Mouse (Mus musculus) MEL (cell line): Measurements from ENCODE around the gene Krt34. TPM values are rescaled to one million over a fixed set of nuclear protein-coding genes. Genes with fewer than 3 reads are reported as not detected.

Experiments
- DNase-seq: peaks from one replicate; pipeline ENCODE4 v3.0.0; 2011; ENCODE audit warnings: low read depth, low spot score
- H3K27ac ChIP-seq: 2 replicates; pipeline ENCODE4 v1.5.1; 2012; ENCODE audit warnings: low read depth, mild to moderate bottlenecking, control low read depth, low read length, moderate library complexity; ENCODE audit not compliant: control insufficient read depth
- H3K27me3 ChIP-seq, 2 experiments: fragments of 150-350 bp in 1 of 2; sonication (generic) in 1 of 2; 2 replicates each; pipeline ENCODE4 v1.6.1; 2012; ENCODE audit warnings: low read length in 2 of 2, mild to moderate bottlenecking in 2 of 2, improper control_type of control experiment in 1 of 2, moderate library complexity in 1 of 2; ENCODE audit not compliant: insufficient read depth in 2 of 2, control insufficient read depth in 1 of 2
- H3K36me3 ChIP-seq, 2 experiments: 2 replicates each; pipeline ENCODE4 v1.6.1; 2012 to 2014; ENCODE audit warnings: low read length in 2 of 2, improper control_type of control experiment in 1 of 2, inconsistent platforms in 1 of 2, mild to moderate bottlenecking in 1 of 2; ENCODE audit not compliant: insufficient read depth in 2 of 2, control insufficient read depth in 1 of 2
- H3K4me1 ChIP-seq, 2 experiments: fragments of 150-350 bp in 1 of 2; sonication (generic) in 1 of 2; 2 replicates each; pipeline ENCODE4 v1.6.1; 2012; ENCODE audit warnings: low read length in 2 of 2, improper control_type of control experiment in 1 of 2, mild to moderate bottlenecking in 1 of 2; ENCODE audit not compliant: insufficient read depth in 2 of 2, control insufficient read depth in 1 of 2
- H3K4me3 ChIP-seq, 2 experiments: fragments of 150-350 bp in 1 of 2; sonication (generic) in 1 of 2; 2 replicates each; pipeline ENCODE4 v1.5.1; 2012; ENCODE audit warnings: low read depth in 2 of 2, low read length in 2 of 2, mild to moderate bottlenecking in 2 of 2, moderate library complexity in 2 of 2, control low read depth in 1 of 2, improper control_type of control experiment in 1 of 2; ENCODE audit not compliant: control insufficient read depth in 1 of 2, insufficient read depth in 1 of 2
- H3K79me2 ChIP-seq: 2 replicates; pipeline ENCODE4 v1.6.1; 2012; ENCODE audit warnings: mild to moderate bottlenecking, low read length, moderate library complexity; ENCODE audit not compliant: control insufficient read depth, poor library complexity, insufficient read depth
- H3K9ac ChIP-seq: 2 replicates; pipeline ENCODE4 v1.6.1; 2012; ENCODE audit warnings: low read depth, mild to moderate bottlenecking, control low read depth, low read length, moderate library complexity; ENCODE audit not compliant: control insufficient read depth, poor library complexity, severe bottlenecking
- H3K9me3 ChIP-seq: fragments of 150-350 bp; sonication (generic); replicated peaks from 2 replicates; pipeline ENCODE4 v1.6.1; 2012; ENCODE audit warnings: mild to moderate bottlenecking, low read length, improper control_type of control experiment, moderate library complexity; ENCODE audit not compliant: insufficient read depth
- CTCF ChIP-seq, 3 experiments: IDR thresholded peaks in 2 of 3; conservative IDR thresholded peaks in 1 of 3; 2 replicates each; pipeline ENCODE4 v1.5.1; 2011 to 2012; ENCODE audit warnings: low read length in 3 of 3, low read depth in 2 of 3, mild to moderate bottlenecking in 2 of 3, improper control_type of control experiment in 1 of 3, inconsistent platforms in 1 of 3, mixed read lengths in 1 of 3, moderate library complexity in 1 of 3; ENCODE audit not compliant: control insufficient read depth in 1 of 3, insufficient read depth in 1 of 3, poor library complexity in 1 of 3, severe bottlenecking in 1 of 3
- GATA1 ChIP-seq: IDR thresholded peaks from 2 replicates; pipeline ENCODE4 v1.6.1; 2011; ENCODE audit warnings: low read depth, low read length, improper control_type of control experiment
- HCFC1 ChIP-seq: IDR thresholded peaks from 2 replicates; pipeline ENCODE4 v1.6.1; 2012; ENCODE audit warnings: low read depth, mild to moderate bottlenecking, inconsistent platforms, low read length, improper control_type of control experiment, moderate library complexity
- MAFK ChIP-seq: IDR thresholded peaks from 2 replicates; pipeline ENCODE4 v1.6.1; 2011; ENCODE audit warnings: low read depth, mild to moderate bottlenecking, low read length, improper control_type of control experiment, borderline replicate concordance
- MAZ ChIP-seq: IDR thresholded peaks from 2 replicates; pipeline ENCODE4 v1.6.1; 2012; ENCODE audit warnings: low read depth, mild to moderate bottlenecking, inconsistent platforms, low read length, improper control_type of control experiment
- MXI1 ChIP-seq: IDR thresholded peaks from 2 replicates; pipeline ENCODE4 v1.6.1; 2011; ENCODE audit warnings: mild to moderate bottlenecking, low read depth, low read length, improper control_type of control experiment
- MYB ChIP-seq: IDR thresholded peaks from 2 replicates; pipeline ENCODE4 v1.6.1; 2011; ENCODE audit warnings: mild to moderate bottlenecking, low read depth, low read length, improper control_type of control experiment
- MYC ChIP-seq: IDR thresholded peaks from 2 replicates; pipeline ENCODE4 v1.6.1; 2011; ENCODE audit warnings: low read depth, mild to moderate bottlenecking, low read length, improper control_type of control experiment, moderate library complexity
- NRF1 ChIP-seq: IDR thresholded peaks from 2 replicates; pipeline ENCODE4 v1.6.1; 2014; ENCODE audit warnings: low read depth, mild to moderate bottlenecking, inconsistent platforms, low read length, improper control_type of control experiment, moderate library complexity; ENCODE audit not compliant: poor library complexity, insufficient read depth, severe bottlenecking
- POLR2A ChIP-seq, 2 experiments: IDR thresholded peaks; 2 replicates each; pipeline ENCODE4 v1.6.1; 2011 to 2012; ENCODE audit warnings: low read length in 2 of 2, mild to moderate bottlenecking in 2 of 2, control low read depth in 1 of 2, improper control_type of control experiment in 1 of 2, low read depth in 1 of 2, moderate library complexity in 1 of 2; ENCODE audit not compliant: control insufficient read depth in 1 of 2, insufficient read depth in 1 of 2, poor library complexity in 1 of 2
- SIN3A ChIP-seq: IDR thresholded peaks from 2 replicates; pipeline ENCODE4 v1.6.1; 2012; ENCODE audit warnings: low read length, improper control_type of control experiment, inconsistent platforms
- SMC3 ChIP-seq: IDR thresholded peaks from 2 replicates; pipeline ENCODE4 v1.6.1; 2011; ENCODE audit warnings: low read depth, low read length, improper control_type of control experiment
- TAL1 ChIP-seq: IDR thresholded peaks from 2 replicates; pipeline ENCODE4 v1.6.1; 2012; ENCODE audit warnings: mild to moderate bottlenecking, inconsistent platforms, low read length, moderate library complexity, mixed read lengths
- TBP ChIP-seq: IDR thresholded peaks from 2 replicates; pipeline ENCODE4 v1.8.0; 2011; ENCODE audit warnings: low read depth, low read length, improper control_type of control experiment
- USF2 ChIP-seq, 2 experiments: IDR thresholded peaks; 2 replicates each; pipeline ENCODE4 v1.6.1; 2011 to 2012; ENCODE audit warnings: improper control_type of control experiment in 2 of 2, low read length in 2 of 2, borderline replicate concordance in 1 of 2, inconsistent platforms in 1 of 2, low read depth in 1 of 2, mild to moderate bottlenecking in 1 of 2; ENCODE audit not compliant: insufficient read depth in 1 of 2
- ZNF384 ChIP-seq: IDR thresholded peaks from 2 replicates; pipeline ENCODE4 v1.6.1; 2012; ENCODE audit warnings: low read depth, mild to moderate bottlenecking, inconsistent platforms, low read length, improper control_type of control experiment
- polyA plus RNA-seq, 2 experiments: library from polyadenylated mRNA; stranded (reverse) in 1 of 2; unstranded in 1 of 2; fragments of >175 nt in 1 of 2; fragments of >200 nt in 1 of 2; gene quantifications; 2 replicates each; pipeline versions ENCODE4 v1.2.1 to v1.2.4; 2012; ENCODE audit warnings: low replicate concordance in 2 of 2, low read depth in 1 of 2; ENCODE audit not compliant: insufficient read length in 2 of 2, insufficient read depth in 1 of 2, missing spikeins in 1 of 2
- total RNA-seq: library from RNA; depleted of rRNA; stranded (reverse); fragments of 300-350 nt; gene quantifications from 2 replicates; pipeline ENCODE4 v1.2.3, GENCODE M21; 2012

The Krt34 gene
- total and polyA plus RNA-seq, 3 experiments: not detected

DNA sequence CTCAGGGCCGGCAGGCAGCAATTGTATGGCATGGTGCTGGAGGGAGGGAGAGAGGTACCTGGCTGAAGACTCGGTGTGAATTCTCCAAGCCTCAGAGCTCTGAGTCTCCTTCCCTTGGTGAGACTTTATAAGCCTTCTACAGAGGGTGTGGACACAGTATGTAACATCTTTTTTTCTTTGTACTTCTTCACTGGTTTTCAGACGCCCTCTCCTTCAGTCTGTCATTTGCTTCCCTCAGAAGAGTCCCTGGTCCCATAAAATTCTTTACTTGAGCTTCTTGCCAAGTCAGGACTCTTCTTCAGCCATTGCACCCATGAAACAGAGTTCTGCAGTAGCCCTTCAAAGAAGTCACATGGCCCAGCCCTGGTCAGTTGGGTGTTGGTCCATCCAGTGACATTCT, 9.1 kb upstream of the Krt34 start, which contains the start of gene Krt31:
Krt31 (minus strand) TSS at position 101 of the 400 bp plus-strand sequence.
- H3K27ac ChIP-seq: no peak within 1 kb of the TSS
- no peak within 1 kb of the TSS for H3K9ac ChIP-seq
- no peaks in the 10 kb centered on the region for H3K79me2 ChIP-seq
- no peaks in the 10 kb centered on the region for H3K27me3 ChIP-seq
- no peak for DNase-seq
- H3K4me3 ChIP-seq: no peak within 1 kb of the TSS
- no peaks in the 10 kb centered on the region for H3K4me1 ChIP-seq
- no peaks in the 10 kb centered on the region for H3K36me3 ChIP-seq
- H3K9me3 ChIP-seq: no peaks in the 10 kb centered on the region
- TF ChIP-seq MYC (no peak), TAL1 (no peak), NRF1 (no peak), GATA1 (no peak), HCFC1 (no peak), SIN3A (no peak), SMC3 (no peak), MAFK (no peak), POLR2A (IDR thresholded peaks at IDR 0.05; ENCODE audit: control insufficient read depth in 1 of 2, insufficient read depth in 1 of 2, low read depth in 1 of 2, low read length in 2 of 2, poor library complexity in 1 of 2) (no peak)

DNA sequence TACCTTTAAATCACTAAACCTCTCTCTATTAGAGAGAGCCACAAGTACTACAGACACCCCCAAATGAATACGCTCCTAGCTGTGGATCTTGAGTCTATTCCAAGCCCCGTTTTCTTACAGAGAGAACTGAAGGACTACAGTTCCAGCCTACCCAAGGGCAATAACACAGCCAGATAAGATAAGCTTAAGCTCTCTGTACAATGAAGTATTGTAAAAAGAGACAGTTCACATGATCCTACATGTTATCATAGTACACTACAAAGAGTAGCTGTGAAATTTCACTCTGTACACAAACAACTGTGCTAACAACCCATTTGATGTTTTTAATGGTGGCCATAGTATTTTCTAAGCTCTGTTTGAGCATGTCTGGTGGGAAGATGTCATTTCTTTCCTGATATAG, 5.8 kb upstream of the Krt34 start:
- H3K27ac ChIP-seq: no peak overlapping the region
- H3K27me3 ChIP-seq: no peaks in the 10 kb centered on the region
- H3K9ac ChIP-seq: no peak overlapping the region
- no peaks in the 10 kb centered on the region for H3K9me3 ChIP-seq
- no peaks in the 10 kb centered on the region for H3K36me3 ChIP-seq
- no peak for TF ChIP-seq MAZ
- no peak for TF ChIP-seq USF2 (IDR thresholded peaks at IDR 0.05; ENCODE audit: borderline replicate concordance in 1 of 2, insufficient read depth in 1 of 2, low read depth in 1 of 2, low read length in 2 of 2)
- no peak for TF ChIP-seq ZNF384
- TF ChIP-seq MYB: no peak
- TF ChIP-seq MXI1: no peak
- TF ChIP-seq HCFC1: no peak
- TF ChIP-seq CTCF (IDR thresholded peaks at IDR 0.05 in 2 of 3, conservative IDR thresholded peaks at IDR 0.05 in 1 of 3; ENCODE audit: control insufficient read depth in 1 of 3, insufficient read depth in 1 of 3, low read depth in 2 of 3, low read length in 3 of 3, poor library complexity in 1 of 3, severe bottlenecking in 1 of 3): no peak
- no peak for TF ChIP-seq MYC
- no peak overlapping the region for H3K4me3 ChIP-seq
- no peaks in the 10 kb centered on the region for H3K79me2 ChIP-seq
- H3K4me1 ChIP-seq: no peaks in the 10 kb centered on the region
- no peak for DNase-seq

DNA sequence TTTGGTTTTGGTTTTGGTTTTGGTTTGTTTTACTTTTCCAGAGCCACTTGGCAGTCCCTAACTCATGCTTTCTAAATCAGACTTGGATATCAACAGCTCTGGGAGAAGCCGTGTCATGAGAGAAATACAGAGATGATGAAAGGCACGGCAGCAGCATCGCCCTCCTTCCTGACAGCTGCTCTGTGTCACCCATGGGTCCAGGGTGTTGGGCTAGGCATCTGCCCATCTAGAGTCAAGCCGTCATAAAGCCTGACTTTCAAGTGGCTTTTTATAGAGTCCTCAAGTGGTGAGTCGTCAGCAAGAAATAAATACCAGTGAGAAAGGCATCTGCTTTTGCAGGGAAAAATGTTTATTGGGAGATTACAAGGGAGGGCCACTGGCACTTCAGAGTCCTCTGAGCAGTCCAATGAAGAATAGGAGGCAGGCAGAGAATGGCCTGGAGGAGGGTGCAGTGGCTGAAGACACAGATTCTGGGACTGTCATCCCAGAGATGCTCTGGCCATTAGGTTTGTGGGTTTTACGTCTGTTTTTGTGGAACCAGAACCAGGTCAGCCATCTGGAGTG, 5.0 kb upstream of the Krt34 start:
- Histone ChIP-seq H3K9me3 (no peaks in the 10 kb centered on the region), H3K36me3 (no peaks in the 10 kb centered on the region), H3K4me3 (no peak overlapping the region), H3K27me3 (no peaks in the 10 kb centered on the region), H3K9ac (no peak overlapping the region), H3K27ac (no peak overlapping the region), H3K79me2 (no peaks in the 10 kb centered on the region), H3K4me1 (no peaks in the 10 kb centered on the region)
- TF ChIP-seq TBP (no peak), TAL1 (no peak), SIN3A (no peak)
- DNase-seq: no peak
